Mouse (Mus musculus) granulocyte monocyte progenitor cell, adult 5-6 weeks (primary cell): ENCODE results near the gene Dedd2. TPM values are rescaled to one million over a fixed set of nuclear protein-coding genes. Genes with fewer than 3 reads are reported as not detected.

Experiments
- ATAC-seq: replicated peaks from 2 replicates; pipeline ENCODE4 v1.8.0; 2016; ENCODE audit warnings: mild to moderate bottlenecking, moderate TSS enrichment, inconsistent platforms; ENCODE audit not compliant: poor library complexity, severe bottlenecking
- total RNA-seq, 2 experiments: library from RNA; stranded (forward) in 1 of 2; stranded (reverse) in 1 of 2; fragments of 200-712, 200-1000 nt in 1 of 2; fragments of >200 nt in 1 of 2; fragmentation: Nextera tagmentation in 1 of 2; gene quantifications; 2 replicates each; pipeline ENCODE4 v1.2.3; 2014 to 2017

Gene Dedd2
- total RNA-seq, 2 experiments from 2014 or later: 13.5 to 18.4 TPM

DNA sequence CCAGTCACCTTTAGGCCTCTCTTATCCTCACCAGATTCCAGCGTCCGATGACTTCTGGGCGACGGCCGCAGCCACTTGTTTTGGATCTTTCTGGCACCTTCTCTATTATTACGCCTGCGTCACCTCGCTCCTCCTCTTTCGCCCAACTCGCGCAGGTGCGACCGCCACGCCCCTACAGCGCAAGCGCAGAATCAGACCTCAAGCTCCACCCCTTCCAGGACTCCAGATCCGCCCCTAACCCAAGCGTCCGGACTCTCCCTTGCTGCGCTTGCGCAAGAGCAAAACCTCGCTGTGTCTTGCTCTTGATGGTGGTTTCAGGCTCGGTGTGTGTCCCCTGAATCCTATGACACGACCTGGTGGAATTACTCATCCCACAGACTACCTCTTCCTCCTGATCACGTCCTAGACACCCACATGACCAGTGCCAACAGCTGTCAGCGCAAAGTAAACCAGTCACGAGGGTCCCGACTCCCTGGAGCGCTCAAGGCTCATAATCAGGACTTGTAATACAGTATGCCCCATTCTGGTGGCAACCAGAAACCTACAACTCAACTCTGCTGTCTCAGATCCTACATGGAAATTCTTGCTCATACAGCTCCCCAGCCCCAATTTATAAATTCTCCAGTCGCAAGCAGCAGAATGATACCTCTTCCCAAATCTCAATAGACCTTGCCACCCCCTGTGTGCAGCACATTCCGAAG is 509 bp downstream of the Dedd2 start:
- peak; percentile 52 for ATAC-seq

DNA sequence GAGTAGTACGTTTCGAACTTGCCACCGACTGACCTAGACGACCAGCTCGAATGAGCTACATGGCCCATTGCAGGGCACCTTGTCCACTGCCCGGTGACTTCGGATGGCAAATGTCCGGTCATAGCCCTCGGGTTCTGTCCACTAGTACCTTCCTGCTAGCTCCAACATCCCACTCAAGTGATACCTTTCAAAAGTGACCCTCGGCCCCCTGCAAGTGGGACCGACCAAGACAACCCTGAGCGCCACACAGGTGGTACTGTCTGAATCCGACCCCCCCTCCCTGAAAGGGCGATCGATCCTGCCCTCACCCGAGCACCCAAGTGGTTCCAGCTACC is 1.0 kb downstream of the Dedd2 start:
- ATAC-seq: no peak

DNA sequence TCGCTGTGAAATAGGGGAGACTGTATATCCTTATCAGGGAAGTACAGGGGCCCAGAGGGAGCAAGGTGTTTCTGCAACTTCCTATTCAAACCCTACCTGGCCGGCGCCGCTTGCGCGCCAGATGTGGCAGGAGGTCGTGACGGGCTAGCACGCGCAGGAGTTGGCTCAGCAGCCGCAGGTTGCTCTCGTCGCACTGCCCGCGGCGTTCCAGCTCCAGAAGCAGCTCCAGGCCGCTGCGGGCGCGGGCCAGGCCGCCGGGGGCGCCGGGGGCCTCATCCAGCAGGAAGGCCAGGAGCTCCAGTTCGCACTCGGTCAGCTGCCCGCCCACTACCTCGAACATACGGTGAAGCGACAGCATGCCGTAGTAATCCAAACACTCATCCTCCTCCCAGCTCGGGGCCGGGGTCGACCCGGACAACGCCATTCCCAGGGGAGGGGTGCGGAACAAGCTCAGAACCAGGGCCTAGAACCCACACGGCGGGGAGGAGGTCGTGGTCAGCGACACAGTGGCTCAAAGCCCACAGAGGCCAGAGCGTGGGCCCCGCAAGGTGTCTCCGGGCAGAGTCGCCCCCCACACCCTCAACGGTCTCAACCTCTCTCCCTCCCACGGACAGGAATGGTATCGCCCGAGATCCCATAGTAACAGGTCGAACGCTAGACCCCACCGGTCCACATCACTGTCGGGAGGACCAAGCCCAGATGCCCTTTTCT is 1.6 kb downstream of the Dedd2 start:
- ATAC-seq: peak; percentile 10

DNA sequence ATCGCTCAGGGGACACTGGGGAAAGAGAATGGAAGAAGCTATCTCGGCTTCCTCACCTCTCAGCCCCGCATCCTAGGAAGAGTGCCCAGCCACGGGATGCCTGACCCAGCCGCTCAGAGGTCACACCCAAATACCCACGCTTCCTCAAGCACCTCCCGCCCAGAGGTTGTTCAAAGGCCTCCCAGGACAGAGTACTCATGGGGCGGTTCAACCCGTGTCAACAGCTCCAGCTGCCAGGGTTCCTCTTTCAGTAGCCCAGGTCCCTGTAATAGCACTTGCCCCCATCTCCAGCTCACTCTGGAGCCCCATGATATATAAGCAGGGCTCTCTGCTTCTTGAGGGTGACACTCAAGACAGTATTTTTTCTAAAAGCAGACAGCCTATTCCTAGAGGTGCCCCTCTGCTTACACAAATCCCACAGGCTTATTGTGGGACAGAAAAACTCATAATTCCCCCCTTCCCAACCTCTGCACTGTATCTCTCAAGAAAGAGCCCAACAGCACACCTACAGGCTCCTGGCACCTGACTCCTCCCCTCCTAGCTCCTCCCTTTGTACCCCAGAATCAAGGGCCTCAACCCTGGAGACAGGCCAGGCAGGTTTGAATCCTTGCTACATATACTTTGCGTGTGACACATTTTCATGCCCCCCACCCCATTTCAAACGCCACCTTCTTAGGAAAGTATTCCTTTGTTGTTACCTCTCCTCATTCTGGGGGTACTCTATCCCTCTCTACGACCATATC is 2.6 kb downstream of the Dedd2 start:
- peak; percentile 20 for ATAC-seq

DNA sequence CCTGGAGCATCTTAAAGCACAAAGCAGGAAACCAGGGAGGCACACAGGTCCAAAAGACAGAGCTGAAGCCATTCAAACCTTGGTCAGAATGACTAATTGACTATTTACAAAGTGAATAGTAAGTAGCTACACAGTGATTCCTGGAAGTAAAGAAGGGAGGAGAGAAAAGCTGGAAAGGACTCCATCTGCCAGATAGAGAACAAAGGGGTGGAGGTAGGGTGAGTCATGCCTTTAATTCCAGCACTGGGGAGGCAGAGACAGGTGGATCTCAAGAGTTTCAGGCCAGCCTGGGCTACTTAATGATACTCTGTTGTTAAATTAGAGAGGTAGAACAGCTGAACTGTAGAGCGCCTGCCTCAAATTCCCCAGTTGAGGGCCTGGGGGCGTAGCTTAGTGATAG is 6.2 kb downstream of the Dedd2 start:
- ATAC-seq: no peak

DNA sequence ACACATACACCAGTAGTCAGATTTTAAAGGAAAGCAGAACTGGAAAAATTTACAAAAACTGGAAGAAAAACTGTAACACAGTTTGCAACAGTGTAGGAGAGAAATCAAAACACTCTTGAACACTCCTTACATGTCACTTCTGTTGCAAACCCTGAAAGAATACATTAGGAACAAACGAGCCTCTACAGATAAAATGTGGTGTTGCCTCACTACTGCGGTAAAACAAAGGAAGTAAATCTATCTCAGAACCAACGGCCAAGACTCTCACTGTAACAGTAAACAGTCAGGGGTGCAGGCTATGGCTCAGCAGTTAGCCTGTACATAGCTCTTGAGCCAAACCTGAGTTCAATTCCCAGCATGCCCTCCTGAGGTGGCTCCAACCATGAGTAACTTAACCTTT is 7.3 kb downstream of the Dedd2 start:
- ATAC-seq: peak; percentile 76

DNA sequence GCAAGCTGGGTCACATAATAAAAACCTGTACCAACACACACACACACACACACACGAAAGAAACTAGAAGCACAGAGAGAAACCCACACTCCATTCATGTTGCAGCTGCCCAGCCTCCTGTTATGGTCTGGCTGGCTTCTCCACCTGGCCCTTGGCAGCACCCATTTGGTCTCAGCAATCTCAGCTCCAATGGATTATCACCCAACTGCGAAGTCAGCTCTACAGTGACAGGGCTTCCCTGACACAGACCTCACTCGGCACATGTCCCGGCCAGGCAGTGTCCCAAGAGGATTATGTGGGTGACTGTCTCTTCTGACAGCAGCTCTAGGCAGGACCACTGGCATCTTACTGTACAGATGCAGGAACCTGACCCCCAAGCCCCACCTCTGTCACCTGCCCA is 9.9 kb downstream of the Dedd2 start:
- no peak for ATAC-seq

DNA sequence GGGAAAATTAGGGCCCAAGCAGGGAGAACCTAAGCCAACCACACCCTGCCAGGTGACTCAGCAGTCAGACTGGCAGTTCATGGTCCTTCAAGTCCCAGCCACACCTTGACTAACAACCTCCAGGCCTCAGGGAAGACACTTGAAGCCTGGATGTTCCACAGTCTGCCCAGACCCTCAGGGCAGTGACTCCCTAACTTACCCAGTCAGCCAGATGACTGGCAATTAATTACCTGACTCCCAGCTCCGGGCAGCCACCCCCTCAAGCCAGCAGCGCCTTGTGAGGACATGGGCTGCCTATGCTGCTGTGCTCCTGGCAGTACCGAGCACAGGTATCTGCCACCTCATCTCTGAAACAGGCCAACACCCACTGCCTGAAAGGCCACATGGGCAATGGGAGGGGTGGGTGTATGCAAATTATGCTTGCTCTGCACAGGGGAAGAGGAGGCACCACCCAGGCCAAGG is 11.2 kb downstream of the Dedd2 start:
- ATAC-seq: no peak

DNA sequence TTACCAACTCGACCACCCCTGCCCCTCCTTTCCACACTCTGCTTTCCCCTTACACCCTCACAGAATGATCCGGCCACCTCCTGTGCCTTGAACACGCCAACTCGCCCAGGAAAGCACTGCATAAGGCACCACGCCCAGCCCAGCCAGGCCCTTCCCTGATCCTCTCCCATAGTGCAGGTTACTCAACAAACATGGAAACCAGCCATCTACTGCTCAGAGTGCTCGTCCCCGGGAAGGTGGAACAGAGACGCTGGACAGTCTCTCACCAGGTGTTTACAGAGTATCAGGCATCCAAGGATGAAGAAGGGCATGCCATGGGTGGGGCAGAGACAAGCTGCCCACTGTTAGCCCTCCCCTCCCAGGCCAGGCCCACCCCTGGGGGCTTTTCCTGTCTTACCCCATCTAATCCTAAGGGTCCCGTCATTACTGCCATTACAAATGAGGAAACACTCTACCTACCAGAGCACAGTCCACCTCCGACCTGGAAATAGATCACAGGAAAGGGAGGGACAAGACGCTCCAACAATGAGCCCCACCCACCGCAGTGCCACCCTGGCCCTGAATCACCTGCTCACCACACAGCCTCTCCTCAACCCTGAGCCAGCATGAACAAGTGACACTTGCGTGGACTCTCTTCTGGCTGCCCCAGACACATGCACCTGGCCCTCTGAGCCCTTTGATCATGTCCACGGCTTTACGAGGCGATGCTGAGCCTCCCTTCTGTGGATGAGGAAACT is 14.2 kb downstream of the Dedd2 start:
- ATAC-seq: 0 out of 2 replicates have a peak, but pooled peaks have one; percentile 4

DNA sequence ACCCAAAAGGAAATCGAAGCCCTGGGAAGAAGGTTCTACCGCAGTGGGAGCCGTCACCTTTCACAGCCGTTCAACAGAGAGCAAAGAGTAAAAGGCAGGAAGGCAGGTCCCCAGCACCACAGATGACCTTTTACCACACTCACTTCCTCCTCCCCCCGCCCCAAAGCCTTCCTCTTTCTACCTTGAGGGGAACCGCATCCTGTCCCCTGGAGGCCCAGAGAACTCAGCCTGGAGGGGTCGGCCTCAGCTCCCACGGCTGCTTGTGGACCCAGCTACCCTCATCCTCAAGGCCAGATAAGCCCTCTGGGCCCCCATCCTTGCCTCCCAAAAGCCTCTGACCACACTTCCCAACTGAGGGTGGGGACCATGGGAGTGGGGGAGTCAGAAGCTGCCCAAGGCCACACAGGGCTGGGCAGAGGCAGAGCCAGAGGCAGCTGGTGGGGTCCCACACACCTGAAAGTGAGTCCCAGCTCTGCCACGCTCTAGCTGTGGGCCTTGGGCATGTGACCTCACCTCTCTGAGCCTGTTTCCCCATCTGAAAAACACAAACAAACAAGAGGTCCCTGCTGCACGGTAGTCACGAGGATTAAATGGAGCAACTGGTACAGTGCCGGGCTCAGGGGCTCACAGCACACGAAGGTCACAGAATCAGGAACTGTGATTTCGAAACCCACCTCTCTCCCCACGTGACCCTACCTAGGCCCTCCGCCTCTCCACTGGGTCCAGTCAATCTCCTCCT is 14.9 kb downstream of the Dedd2 start:
- ATAC-seq: peak; percentile 80

DNA sequence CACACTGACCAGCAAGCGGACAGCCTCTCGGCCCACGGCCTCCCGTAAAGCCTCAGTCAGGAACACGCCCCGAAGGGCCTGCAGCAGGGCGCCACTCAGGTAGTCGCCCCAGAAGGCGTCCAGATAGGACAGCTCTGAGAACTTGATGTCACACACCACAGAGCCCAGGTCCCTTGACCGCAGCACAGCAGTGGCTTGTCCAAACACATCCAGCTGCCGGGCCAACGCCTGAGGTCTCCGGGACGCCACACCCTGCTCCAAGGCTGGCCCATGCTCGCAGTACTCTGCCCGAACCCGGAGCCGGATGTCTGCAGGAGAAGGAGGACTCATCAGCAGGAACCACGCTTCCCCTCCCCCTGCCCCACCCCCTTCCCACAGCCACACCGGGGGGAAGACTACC is 16.8 kb downstream of the Dedd2 start:
- no peak for ATAC-seq

DNA sequence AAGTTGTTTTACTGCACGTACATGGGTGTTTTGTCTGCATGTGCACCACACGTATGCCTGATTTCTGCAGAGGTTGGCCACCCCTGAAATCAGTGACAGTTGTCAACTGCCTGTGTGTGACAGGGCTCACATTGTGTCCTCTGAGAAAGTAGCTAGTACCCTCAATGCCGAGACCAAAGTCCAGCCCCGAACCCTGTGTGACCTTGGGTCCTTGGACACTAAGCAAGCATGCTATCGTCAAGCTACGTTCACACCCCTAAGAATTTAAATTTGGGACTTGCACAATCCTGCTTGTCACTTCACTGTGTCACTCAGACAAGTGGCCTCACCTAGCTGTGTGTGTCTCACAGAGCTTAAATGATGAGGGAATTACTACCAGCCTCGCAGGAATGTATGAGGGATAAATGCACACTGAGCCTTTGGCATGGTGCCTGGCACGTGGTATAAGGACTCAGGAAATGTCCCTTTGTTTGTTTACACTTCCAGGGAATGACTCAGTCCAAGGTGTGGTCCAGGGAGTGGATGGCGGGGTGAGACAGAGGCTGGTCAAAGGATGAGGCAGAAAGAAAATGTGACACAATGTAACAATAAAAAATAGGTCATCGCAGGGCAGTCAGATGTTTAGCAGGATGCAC is 22.9 kb downstream of the Dedd2 start:
- peak; percentile 30; the same call in 1 of the 2 replicates for ATAC-seq

DNA sequence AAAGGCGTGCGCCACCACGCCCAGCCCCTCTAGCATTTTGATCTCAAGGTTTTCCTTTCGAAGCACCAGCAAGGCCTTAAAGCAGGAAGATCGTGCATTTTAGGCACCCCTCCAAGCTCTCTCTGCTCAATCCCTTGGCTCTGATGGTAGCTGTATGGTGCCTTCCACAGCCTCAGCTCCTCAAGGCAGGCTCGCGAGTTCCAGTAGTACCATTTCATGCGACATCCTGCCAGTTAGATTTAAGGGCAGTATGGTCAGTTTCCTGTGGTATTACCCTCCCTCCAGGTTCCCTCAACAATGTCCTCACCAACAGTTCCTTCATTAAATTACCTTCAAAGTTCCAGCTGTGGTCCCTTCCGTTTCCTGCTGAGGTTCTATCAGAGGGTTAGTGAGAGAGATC is 24.3 kb downstream of the Dedd2 start:
- peak; percentile 50 for ATAC-seq

DNA sequence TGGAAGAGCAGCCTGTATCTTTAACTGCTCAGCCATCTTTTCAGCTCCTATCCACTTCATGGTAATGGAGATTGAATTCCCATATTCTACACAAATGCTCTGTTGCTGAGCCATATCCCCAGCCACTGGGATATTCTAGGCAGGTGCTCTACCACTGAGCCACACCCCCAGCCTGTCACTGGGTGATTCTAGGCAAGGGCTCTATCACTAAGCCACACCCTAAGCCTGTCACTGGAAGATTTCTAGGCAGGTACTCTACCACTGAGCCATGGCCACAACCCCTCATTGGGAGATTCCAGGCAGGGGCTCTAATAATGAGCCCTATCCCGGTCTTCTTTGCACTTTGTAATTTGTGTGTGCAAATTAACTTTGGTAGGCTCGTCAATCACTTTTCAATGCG is 25.3 kb downstream of the Dedd2 start:
- no peak for ATAC-seq

DNA sequence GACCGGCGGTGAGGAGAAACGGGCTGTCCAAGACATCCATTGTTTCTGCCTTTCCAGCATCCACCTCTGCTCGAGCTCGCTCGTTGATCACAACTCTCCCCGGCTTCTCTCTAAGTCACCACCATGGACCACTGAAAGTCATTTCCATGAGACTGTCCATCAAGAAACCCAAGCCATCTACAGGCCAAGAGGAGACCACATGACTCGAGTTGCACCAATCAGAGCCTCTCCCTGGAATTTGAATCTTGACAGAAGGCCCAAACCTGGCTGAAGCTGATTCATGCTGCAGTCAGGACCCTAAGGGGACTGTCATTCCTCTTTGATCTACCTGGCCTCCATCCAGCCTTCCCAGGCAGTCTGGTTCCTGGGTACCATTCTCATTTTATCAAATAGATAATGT is 28.3 kb downstream of the Dedd2 start:
- no peak for ATAC-seq

DNA sequence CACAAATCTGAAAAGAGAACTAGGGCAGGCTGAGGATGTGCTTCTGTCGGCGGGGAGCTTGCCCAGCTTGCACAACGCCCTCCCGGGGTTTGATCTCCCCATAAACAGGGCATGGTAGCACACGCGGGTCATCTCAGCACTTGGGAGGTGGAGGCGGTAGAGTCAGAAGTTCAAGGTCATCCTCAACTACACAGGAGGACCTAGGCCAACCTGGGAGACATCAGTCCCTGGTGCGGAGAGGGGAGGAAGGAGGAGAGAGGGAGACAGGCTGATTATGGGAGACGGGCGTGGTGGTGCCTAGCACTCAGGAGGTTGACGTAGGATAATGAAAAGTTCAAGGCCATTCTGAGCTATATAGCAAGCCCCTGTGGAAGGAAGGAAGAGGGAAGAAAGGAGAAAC is 29.6 kb downstream of the Dedd2 start:
- no peak for ATAC-seq

DNA sequence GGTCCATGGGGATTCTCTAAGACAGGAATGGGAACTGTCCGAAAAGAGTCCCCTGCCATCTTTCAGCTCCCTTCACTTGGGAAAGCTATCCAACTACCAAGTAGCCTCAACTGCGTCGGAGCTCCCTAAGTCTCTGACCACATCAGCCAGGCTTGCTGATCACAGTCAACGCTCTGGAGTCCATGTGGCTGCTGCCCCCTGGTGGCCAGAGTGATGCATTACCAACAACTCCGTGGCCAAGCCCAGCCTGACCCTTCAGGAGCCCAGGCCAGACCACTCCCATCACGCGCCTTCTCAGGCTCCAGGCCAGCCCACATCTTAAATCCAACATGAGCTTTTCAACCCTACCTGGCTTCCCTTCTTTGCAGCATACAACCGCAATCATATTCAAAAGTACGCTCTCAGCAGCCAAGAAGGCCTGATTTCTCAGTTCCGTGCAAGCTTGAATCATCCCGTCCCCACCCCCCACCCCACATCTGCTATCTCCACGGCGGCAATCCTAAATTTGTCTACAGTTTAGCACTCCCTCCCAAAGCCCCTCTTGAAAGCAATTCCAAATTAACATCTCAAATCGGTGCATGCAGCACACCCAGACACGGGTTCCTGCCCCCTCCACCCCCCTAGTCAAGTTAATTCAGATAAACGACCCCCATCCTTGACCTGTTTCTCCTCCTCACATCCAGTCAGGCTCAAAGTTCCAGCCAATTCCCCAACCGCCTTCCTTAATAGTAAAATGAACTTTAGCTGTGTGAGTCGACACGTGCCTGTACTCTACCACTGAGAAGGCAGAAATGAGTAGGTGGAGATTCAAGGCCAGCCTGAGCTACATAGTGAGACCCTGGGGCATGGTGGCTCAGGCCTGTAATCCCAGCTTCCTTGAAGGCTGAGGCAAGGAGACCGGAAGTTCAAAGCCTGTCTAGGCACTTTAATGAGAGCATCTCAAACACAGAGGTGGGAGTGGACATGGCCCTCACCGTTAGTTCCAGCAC is 32.5 kb downstream of the Dedd2 start:
- peak; percentile 100 for ATAC-seq

DNA sequence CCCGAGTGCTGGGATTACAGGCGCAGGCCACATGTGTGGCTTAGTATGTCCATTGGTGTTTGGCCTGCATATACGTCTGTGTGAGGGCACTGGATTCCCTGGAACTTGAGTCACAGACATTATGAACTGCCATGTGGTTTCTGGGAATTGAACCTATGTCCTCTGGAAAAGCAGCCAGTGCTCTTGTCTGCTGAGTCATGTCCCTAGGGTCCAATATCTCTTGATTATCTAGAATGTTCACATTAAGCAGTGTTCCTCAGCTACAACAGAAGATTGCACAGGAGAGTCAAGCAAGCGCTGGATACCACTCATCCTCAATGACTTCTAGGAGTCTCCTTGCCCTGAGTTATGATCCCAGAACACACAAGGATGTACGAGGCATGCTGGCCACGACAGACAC is 36.3 kb downstream of the Dedd2 start:
- no peak for ATAC-seq
